18 mouse cellular contexts compared by ENCODE assay signal in genomic region chr14:122459332-122459731, GRCm38 (mm10). TPM values are rescaled to one million over a fixed set of nuclear protein-coding genes. Genes with fewer than 3 reads are reported as not detected.
A peak's percentile ranks its signal among the peaks of the same experiment; 100 is the strongest.
DNase-seq lines count a peak whose midpoint lies in the region; ATAC-seq lines count a peak whose summit lies in the region.
"Not testable (repeated sequence)": the region's sequence is repeated elsewhere in the genome, so short reads cannot be mapped to it uniquely, and the experiment has no call there.
"Had no signal": no experiment of that assay in that cellular context is flagged by ENCODE, and none has a peak within 500 bp of the region (broad histone marks: within the 10 kb centered on the region; RNA-seq: fewer than 3 reads in every experiment).

No protein-coding gene starts in this region.

- not testable (repeated sequence) for H3K9ac ChIP-seq in forebrain, embryonic 13.5 days; hindbrain, embryonic 15.5 days; midbrain, embryonic 14.5 days (replicated peaks; ENCODE audit: low read length)
- H3K9ac ChIP-seq in hindbrain, embryonic 11.5 days (ENCODE audit: low read depth, low read length) = peak overlapping the region; percentile 52; the same call in 1 of the 2 replicates

- not testable (repeated sequence) for ATAC-seq in forebrain, embryonic 13.5 days; hindbrain, embryonic 11.5 days (ENCODE audit: low FRiP score); hindbrain, embryonic 15.5 days (ENCODE audit: low FRiP score, low read depth); midbrain, embryonic 14.5 days (ENCODE audit: low FRiP score, low TSS enrichment)

- not testable (repeated sequence) for H3K36me3 ChIP-seq in forebrain, embryonic 13.5 days (ENCODE audit: poor library complexity, severe bottlenecking); hindbrain, embryonic 11.5 days (ENCODE audit: control insufficient read depth, insufficient read depth, low read length); hindbrain, embryonic 15.5 days; midbrain, embryonic 10.5 days; midbrain, embryonic 14.5 days (ENCODE audit: control insufficient read depth, insufficient read depth, low read length)

- peaks cover 29% of the 10 kb centered on the region for H3K27me3 ChIP-seq in forebrain, embryonic 13.5 days
- peaks cover 32% of the 10 kb centered on the region for H3K27me3 ChIP-seq in hindbrain, embryonic 11.5 days (ENCODE audit: control insufficient read depth, insufficient read depth, low read length)
- peaks cover 38% of the 10 kb centered on the region for H3K27me3 ChIP-seq in hindbrain, embryonic 15.5 days
- H3K27me3 ChIP-seq in midbrain, embryonic 10.5 days (ENCODE audit: low read depth, poor library complexity, severe bottlenecking) = peaks cover 83% of the 10 kb centered on the region
- H3K27me3 ChIP-seq in midbrain, embryonic 14.5 days (ENCODE audit: control insufficient read depth, insufficient read depth, low read length) = peaks cover 56% of the 10 kb centered on the region

- peak; percentile 32 for DNase-seq in cerebellum, adult 11 months
- peak; percentile 46 for DNase-seq in cerebellum, adult 9-10 months
- DNase-seq in cerebellum, postnatal 25 days = peak; percentile 31 to 68
- not testable (repeated sequence) for DNase-seq in hindbrain, embryonic 11.5 days (ENCODE audit: low spot score); midbrain, embryonic 10.5 days (ENCODE audit: low spot score); midbrain, embryonic 14.5 days

- peak overlapping the region; percentile 49; the same call in 1 of the 2 replicates for H3K27ac ChIP-seq in forebrain, embryonic 13.5 days
- H3K27ac ChIP-seq in hindbrain, embryonic 11.5 days (ENCODE audit: low read depth, low read length); hindbrain, embryonic 15.5 days (replicated peaks); midbrain, embryonic 10.5 days (replicated peaks); midbrain, embryonic 14.5 days (replicated peaks; ENCODE audit: low read depth, low read length): not testable (repeated sequence)

- H3K4me2 ChIP-seq in forebrain, embryonic 13.5 days = peak overlapping the region; percentile 58
- H3K4me2 ChIP-seq in hindbrain, embryonic 11.5 days (replicated peaks; ENCODE audit: low read depth, low read length) = peak overlapping the region; percentile 35; the same call in 1 of the 2 replicates
- H3K4me2 ChIP-seq in hindbrain, embryonic 15.5 days = peak overlapping the region; percentile 37
- peak overlapping the region; percentile 46; the same call in 1 of the 2 replicates for H3K4me2 ChIP-seq in midbrain, embryonic 14.5 days (ENCODE audit: low read length)

- H3K9me3 ChIP-seq in forebrain, embryonic 13.5 days (replicated peaks); hindbrain, embryonic 11.5 days (ENCODE audit: control insufficient read depth, low read length); hindbrain, embryonic 15.5 days; midbrain, embryonic 10.5 days (replicated peaks); midbrain, embryonic 14.5 days (ENCODE audit: control insufficient read depth, low read length): not testable (repeated sequence)

- 59% methylated on average over 11 of the region's 12 CpGs for WGBS in forebrain, embryonic 13.5 days
- 88% methylated on average over 9 of the region's 12 CpGs for WGBS in hindbrain, embryonic 11.5 days
- WGBS in hindbrain, embryonic 15.5 days = 59% methylated on average over 10 of the region's 12 CpGs
- WGBS in midbrain, embryonic 10.5 days = 68% methylated on average over 11 of the region's 12 CpGs
- 62% methylated on average over 9 of the region's 12 CpGs for WGBS in midbrain, embryonic 14.5 days

- not testable (repeated sequence) for H3K4me3 ChIP-seq in forebrain, embryonic 13.5 days; hindbrain, embryonic 11.5 days (ENCODE audit: low read depth, low read length); hindbrain, embryonic 15.5 days; midbrain, embryonic 14.5 days (replicated peaks; ENCODE audit: low read depth, low read length)
- peak overlapping the region; percentile 80; the same call in 1 of the 2 replicates for H3K4me3 ChIP-seq in midbrain, embryonic 10.5 days

- peaks cover 50% of the 10 kb centered on the region for H3K4me1 ChIP-seq in forebrain, embryonic 13.5 days
- not testable (repeated sequence) for H3K4me1 ChIP-seq in hindbrain, embryonic 11.5 days (replicated peaks; ENCODE audit: control insufficient read depth, insufficient read depth, low read length); midbrain, embryonic 14.5 days (ENCODE audit: control insufficient read depth, insufficient read depth, low read length)
- H3K4me1 ChIP-seq in hindbrain, embryonic 15.5 days (replicated peaks) = peaks cover 14% of the 10 kb centered on the region
- peaks cover 64% of the 10 kb centered on the region for H3K4me1 ChIP-seq in midbrain, embryonic 10.5 days

RNA-seq across cellular contexts. Expression of gene Zic5, which starts 6.1 kb away (rescaled TPM):
- polyA plus RNA-seq in forebrain, embryonic 13.5 days (2015; fragmentation: Nextera tagmentation; extraction: Ambion mirVana) = 17.3 and 19.5 TPM in 2 replicates
- polyA plus RNA-seq in hindbrain, embryonic 11.5 days (2014; fragmentation: Nextera tagmentation; extraction: Ambion mirVana) = 19.1 and 20.1 TPM in 2 replicates
- 13.8 and 17.9 TPM in 2 replicates for polyA plus RNA-seq in hindbrain, embryonic 15.5 days (2015; fragmentation: Nextera tagmentation; extraction: Ambion mirVana)
- 13.6 and 15.3 TPM in 2 replicates for polyA plus RNA-seq in midbrain, embryonic 10.5 days (2016; fragmentation: Nextera tagmentation; extraction: Ambion mirVana)
- 9.9 and 14.9 TPM in 2 replicates for polyA plus RNA-seq in midbrain, embryonic 14.5 days (2014; fragmentation: Nextera tagmentation; extraction: Ambion mirVana)
- polyA plus RNA-seq: CD4-positive, CD25-positive, alpha-beta regulatory T cell, adult 4 months; G1E; intestine, postnatal 0 days had no signal

RNA-seq across cellular contexts. Expression of gene Gm5089, which starts 8.4 kb away (rescaled TPM):
- polyA plus RNA-seq in forebrain, embryonic 13.5 days (2015; fragmentation: Nextera tagmentation; extraction: Ambion mirVana) = 1.6 and 2.1 TPM in 2 replicates
- polyA plus RNA-seq in hindbrain, embryonic 11.5 days (2014; fragmentation: Nextera tagmentation; extraction: Ambion mirVana) = 0.99 and 1.6 TPM in 2 replicates
- 2.4 and 2.7 TPM in 2 replicates for polyA plus RNA-seq in hindbrain, embryonic 15.5 days (2015; fragmentation: Nextera tagmentation; extraction: Ambion mirVana)
- 0.82 and 1.3 TPM in 2 replicates for polyA plus RNA-seq in midbrain, embryonic 10.5 days (2016; fragmentation: Nextera tagmentation; extraction: Ambion mirVana)
- 0.70 and 0.75 TPM in 2 replicates for polyA plus RNA-seq in midbrain, embryonic 14.5 days (2014; fragmentation: Nextera tagmentation; extraction: Ambion mirVana)
- polyA plus RNA-seq: CD4-positive, CD25-positive, alpha-beta regulatory T cell, adult 4 months; embryonic facial prominence, embryonic 11.5 days; erythroblast, embryonic 14.5 days; G1E; heart, embryonic 10.5 days; heart, embryonic 14.5 days; inflammation-experienced regulatory T-cells, adult 6 months; intestine, postnatal 0 days had no signal

RNA-seq across cellular contexts. Expression of gene Zic2, which starts 15.9 kb away (rescaled TPM):
- polyA plus RNA-seq in forebrain, embryonic 13.5 days (2015; fragmentation: Nextera tagmentation; extraction: Ambion mirVana) = 10.1 and 12.0 TPM in 2 replicates
- 9.5 and 11.2 TPM in 2 replicates for polyA plus RNA-seq in hindbrain, embryonic 11.5 days (2014; fragmentation: Nextera tagmentation; extraction: Ambion mirVana)
- polyA plus RNA-seq in hindbrain, embryonic 15.5 days (2015; fragmentation: Nextera tagmentation; extraction: Ambion mirVana) = 11.6 and 12.9 TPM in 2 replicates
- polyA plus RNA-seq in midbrain, embryonic 10.5 days (2016; fragmentation: Nextera tagmentation; extraction: Ambion mirVana) = 5.7 and 6.4 TPM in 2 replicates
- 10.3 and 10.8 TPM in 2 replicates for polyA plus RNA-seq in midbrain, embryonic 14.5 days (2014; fragmentation: Nextera tagmentation; extraction: Ambion mirVana)
- polyA plus RNA-seq: CD4-positive, CD25-positive, alpha-beta regulatory T cell, adult 4 months; erythroblast, embryonic 14.5 days; G1E; heart, embryonic 14.5 days; inflammation-experienced regulatory T-cells, adult 6 months; intestine, postnatal 0 days had no signal

RNA-seq across cellular contexts. Expression of gene Gm10837, which starts 31.1 kb away (rescaled TPM):
- polyA plus RNA-seq in forebrain, embryonic 13.5 days (2015; fragmentation: Nextera tagmentation; extraction: Ambion mirVana) = 0.48 and 0.56 TPM in 2 replicates
- polyA plus RNA-seq in hindbrain, embryonic 11.5 days (2014; fragmentation: Nextera tagmentation; extraction: Ambion mirVana) = 0.35 and 0.76 TPM in 2 replicates
- polyA plus RNA-seq in hindbrain, embryonic 15.5 days (2015; fragmentation: Nextera tagmentation; extraction: Ambion mirVana) = 0.50 and 0.64 TPM in 2 replicates
- polyA plus RNA-seq in midbrain, embryonic 10.5 days (2016; fragmentation: Nextera tagmentation; extraction: Ambion mirVana) = 0.07 and 0.25 TPM in 2 replicates
- polyA plus RNA-seq in midbrain, embryonic 14.5 days (2014; fragmentation: Nextera tagmentation; extraction: Ambion mirVana) = 0.38 and 0.72 TPM in 2 replicates
- polyA plus RNA-seq: CD4-positive, CD25-positive, alpha-beta regulatory T cell, adult 4 months; embryonic facial prominence, embryonic 11.5 days; embryonic facial prominence, embryonic 15.5 days; erythroblast, embryonic 14.5 days; frontal cortex, adult 2 months; G1E; heart, embryonic 10.5 days; heart, embryonic 14.5 days; intestine, postnatal 0 days had no signal
